Mouse (Mus musculus) right cerebral cortex, postnatal 10 days (tissue): Measurements from ENCODE around the gene Unc93a2.
"Not testable (repeated sequence)": the region's sequence is repeated elsewhere in the genome, so short reads cannot be mapped to it uniquely, and the experiment has no call there.

ENCODE experiments used
- DNase-seq, 2 experiments: peaks; one replicate each; pipeline ENCODE4 v3.0.0; 2021; ENCODE audit warnings: low spot score in 2 of 2

The Unc93a2 gene

DNA sequence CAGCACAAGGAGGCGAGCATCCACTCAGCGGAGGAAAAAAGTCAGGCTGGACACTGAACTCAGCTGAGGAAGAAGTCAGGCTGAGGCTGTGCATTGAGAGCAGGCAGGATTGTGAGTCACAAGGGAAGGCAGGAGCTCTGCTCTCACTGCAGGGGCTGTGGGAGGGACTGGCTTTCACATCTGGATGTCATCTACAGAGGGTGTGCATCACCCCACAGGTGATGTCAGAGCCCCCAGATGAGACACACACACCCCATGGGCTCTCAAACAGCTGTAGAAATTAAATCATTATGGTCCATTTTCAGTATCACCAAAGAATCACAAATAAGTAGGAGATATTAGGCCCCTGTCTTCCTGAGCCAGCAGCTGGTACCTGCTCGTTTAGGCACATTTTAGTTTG, at the start of gene Unc93a2:
TSS of gene Unc93a2 (minus strand) at position 101 of the 400 bp plus-strand sequence.
- DNase-seq = not testable (repeated sequence)

DNA sequence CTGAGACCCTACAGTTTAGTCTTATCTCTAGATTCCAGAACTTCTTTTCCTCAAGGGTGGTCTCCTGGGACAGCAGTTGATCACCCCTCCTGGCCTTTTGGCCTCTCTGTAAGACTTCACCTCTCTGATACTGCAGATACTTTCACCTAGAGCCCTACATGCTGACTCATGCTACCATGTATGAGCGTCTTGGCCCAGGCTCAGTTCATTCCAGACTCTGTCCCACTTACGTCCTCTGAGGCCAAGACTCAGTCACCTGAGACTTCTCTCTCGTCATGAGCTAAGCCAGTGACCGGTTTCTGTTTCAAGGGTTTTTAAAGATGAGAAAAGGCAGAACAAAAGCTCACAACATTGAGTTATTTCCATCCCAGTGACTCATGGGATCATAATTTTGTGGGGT, 48.9 kb upstream of the Unc93a2 start:
- not testable (repeated sequence) for DNase-seq

DNA sequence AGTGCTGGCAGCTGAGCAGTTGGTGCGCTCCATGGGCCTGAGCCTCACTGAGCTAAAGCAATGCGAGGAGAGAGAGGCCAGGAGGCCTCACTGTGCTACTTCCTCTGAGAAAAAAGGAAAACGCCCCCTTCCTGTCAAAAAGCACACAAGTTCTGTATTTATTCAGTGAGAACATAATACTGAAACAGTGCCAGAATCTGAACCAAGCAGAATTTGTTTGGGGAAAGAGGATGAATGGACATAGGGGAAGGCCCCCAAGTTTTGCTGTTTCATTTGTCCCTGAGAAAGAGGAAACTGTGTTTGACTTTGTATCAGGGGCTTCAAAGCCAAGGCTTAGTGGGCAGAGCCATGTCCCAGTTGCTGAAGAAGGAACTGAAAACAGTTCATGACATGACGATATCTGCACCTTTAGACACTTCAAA, 45.0 kb upstream of the Unc93a2 start:
- not testable (repeated sequence) for DNase-seq

DNA sequence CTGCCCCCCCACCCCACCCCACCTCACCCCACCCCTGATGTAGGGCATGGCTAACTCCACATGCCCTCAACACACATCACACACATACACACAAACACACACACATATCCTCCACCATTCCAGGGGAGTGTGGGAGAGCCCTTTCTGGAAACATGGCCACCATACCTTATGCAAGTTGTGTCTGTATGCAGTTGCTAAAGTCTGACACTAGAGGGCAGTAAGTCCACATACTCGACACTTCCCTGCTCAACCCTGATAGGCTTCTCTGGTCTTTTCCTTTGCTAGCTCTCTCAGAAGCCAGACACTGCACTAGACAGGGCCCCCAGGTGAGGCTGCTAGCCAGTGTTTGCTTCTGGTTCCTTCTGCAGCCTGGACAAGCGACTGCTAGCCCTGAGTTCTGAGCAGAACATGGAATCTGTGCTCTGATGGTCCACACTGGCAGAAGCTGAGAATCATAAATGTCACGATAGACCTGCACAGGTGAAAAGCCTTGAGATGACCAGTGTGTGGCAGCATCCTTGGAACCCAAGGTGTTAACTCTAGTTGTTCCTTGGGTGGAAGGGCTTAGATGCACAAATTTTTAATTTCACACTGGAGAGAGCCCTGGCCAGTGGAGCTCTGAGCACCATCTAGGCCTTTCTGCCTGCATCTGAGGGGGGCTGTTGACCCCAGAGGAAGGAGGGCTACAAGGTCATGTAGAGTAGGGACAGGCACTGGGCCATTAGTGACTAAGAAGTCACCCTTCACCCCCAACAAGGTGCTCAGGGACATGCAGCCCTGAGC, 35.1 kb upstream of the Unc93a2 start:
- DNase-seq = peak; percentile 30 to 35

DNA sequence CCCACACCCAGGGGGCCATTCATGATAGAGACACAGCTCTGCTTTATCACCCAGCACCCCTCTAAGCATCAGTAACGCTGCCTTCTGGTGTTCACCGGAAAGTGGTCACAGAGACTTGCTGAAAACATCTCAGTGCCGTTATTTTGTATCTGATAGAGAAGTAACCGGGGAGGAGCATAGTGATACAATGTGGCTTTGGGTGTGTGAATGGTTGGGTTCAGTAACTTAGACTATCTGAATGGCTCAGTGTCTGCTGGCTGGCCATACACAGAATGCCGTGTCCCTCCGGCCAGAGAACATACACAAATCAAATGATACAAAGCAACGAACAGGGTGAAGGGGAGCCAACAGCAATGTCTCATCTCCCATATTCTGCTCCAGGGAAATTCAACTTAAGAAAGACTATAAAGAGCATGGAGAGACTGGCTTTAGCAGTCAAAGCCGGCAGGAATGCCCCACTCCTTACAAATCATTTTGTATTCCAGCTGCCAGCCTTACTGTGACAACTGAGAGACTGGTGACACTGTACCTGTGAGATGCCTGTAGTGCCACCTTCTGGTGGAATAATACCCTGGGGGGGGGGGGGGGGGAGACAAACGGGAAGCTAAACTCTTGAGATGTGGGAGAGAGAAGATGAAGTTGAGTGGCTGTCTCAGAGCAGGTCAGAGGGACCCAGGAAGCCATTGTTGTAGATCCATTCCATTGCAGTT, 29.5 kb upstream of the Unc93a2 start:
- DNase-seq = not testable (repeated sequence)

DNA sequence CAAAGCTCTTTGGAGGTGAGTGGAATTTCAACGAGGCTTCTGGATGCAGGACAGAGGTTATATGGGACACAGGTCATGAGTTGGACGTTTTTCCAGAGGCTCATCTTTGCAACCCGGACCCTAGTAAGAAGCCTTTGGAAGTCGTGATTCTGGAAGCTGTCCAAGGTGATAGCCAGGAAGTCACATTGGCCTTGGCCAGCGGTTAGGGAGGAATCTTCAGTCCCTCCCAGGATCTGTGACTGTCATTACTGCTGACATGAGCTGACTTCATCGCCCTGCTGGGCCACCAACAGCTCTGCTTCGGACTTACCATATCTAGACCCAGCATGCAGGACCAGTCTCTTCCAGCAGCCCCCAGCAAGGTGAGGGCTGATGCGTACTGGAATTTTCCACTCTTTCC, 28.1 kb upstream of the Unc93a2 start:
- DNase-seq = not testable (repeated sequence)

DNA sequence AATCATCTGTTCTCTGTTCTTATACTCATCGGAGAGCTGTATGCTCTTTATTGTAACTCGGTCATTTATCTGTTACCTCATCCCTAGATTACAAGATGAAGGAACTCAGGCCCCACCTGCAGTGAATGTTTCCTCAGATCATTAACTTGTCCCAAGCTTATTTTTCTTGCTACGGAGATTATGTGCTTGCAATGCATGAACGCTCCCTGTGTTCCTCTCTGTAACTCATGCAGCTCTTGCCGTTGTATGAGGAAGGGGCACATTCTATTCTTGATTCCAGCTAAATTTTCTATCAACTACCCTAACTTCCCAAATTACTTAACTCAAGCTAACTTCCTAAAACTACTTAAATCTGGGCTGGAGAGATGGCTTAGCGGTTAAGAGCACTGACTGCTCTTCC, 14.5 kb upstream of the Unc93a2 start:
- DNase-seq = not testable (repeated sequence)

DNA sequence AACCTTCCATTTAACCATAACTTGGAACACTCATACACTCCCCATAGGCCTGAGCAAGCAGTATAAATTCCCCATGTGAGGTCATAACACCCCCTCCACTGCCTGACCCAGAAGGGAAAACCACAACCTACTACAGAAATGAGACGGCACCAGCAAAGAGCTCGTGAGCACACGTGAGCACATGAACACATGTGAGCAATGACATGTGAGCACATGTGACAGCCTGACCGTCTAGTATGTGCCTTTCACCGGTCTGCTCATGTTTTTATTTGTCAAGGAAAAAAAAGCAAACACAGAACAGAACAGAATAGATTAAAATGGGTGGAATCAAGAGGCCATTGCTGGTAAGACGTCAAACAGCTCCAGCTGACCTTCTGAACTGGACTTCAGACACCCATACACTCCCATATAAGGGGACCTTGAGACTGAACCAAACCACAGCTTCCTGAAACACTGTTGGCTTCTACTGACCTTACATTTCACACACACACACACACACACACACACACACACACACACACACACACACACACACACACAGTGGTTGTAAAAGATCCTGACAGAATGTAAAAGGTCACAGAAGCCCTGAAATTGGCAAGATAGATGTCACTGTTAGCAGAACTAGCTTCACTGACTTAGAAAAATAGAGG, 13.1 kb upstream of the Unc93a2 start:
- DNase-seq = not testable (repeated sequence)

DNA sequence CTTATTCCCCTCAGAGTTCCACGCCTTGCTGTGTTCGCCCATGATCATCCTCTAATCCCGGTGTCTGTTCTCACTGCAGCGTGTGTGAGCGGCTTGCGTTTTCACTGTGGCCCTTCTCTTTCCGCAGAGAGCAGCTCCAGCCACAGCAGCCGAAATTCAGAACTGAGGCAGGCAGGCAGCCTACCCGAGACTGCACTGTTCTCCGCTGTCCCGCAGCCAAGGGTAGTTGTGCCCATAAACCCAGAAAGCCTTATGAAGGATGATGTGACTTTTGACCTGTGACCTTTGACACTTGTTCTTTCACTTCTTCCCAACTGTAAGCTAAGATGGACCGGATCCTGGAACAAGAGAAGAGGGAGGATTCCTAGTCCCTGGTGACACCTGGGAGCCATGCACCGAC, 11.8 kb upstream of the Unc93a2 start:
- DNase-seq = not testable (repeated sequence)

DNA sequence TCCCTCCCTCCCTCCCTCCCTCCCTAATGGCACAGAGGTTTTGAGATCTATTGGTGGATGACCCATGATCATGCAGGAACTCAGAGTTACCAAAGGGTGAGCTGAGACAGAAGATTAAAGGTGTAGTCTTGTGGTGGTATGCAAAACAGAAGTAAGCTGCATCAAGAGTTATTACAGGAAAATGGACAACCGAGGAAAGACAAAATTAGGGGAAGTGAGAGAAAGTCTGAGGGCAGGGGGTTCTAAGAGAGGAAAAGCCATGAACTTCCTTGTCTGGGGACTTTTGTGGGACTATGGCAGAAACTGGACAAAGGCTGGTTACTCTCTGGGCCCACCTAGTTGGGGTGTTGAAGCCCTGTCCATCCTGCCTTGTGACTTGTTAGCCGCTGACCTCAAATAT, 11.0 kb upstream of the Unc93a2 start:
- not testable (repeated sequence) for DNase-seq

DNA sequence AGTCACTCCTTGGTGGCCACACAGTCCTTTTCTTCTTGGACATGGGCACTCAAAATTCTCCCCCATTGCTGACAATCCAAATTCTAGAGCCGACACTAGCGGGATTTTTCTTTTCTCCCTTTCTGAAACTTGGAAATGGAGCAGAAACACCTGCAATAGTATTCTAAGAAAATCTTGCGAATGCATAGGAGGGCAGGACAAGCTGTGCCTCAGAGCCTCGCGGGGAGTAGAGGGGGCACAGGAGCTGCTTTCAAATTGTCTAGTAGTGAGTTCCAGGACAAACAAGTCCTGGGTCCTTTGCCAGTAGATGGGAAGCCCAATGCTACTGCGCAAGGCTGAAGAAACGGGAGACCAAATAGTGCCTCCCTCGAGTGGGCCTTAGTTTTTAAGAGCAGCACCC, 10.4 kb upstream of the Unc93a2 start:
- DNase-seq = not testable (repeated sequence)

DNA sequence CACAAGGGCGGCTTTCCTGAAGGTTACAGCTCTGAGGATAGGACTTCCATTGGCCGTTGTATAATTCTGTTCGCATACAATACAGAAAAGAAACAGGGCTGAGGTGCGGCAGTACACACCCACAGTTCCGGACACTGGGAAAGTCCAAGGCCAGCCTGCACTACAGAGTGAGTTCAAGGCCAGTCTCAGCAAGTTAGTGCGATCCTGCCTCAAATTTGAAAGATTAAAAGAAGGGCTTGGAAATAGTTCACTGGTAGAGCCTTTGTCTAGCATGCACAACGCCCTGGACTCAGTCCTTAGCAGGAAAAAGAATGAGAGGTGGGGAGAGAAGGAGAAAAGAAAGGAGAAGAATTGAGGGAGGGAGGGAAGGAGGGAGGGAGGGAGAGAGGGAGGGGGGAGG, 9.9 kb upstream of the Unc93a2 start:
- not testable (repeated sequence) for DNase-seq

DNA sequence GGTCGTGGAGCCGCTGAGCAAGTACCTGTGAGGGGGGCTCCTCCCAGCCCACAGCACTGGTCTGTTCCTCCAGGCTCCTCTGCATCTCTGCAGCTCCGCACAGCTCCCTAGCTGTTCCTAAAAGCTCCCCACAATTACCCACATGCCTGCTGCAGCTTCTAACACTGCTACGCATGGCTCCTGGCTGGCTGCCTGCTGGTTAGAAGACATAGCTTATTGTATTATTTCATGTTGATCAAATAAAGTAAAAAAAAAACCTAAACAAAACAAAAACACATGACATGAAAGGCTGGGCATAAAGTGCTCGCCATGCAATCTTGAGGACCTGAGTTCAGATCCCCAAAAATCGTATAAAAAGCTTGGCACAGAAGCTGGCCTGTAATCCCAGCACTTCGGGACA, 4.6 kb upstream of the Unc93a2 start:
- DNase-seq = peak; percentile 43 to 48

DNA sequence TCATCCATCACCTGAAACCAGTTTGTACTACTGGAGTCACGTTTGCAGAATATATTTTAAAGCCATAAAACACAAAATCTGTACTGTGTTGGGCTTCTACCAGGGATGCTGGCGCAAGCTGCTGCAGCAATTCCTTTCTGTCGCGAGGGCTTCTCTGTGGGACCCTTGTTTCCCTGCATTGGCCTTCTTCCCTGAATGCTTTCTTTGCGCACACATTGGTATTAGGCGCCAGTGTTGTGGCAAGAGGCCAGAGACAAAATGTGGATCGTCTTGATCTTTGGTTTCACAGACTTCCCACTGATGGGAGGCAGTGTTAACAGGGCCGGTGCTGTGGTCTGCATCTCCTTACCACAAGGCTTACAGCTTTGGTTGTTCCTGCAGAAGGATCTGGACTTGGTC, 3.7 kb upstream of the Unc93a2 start:
- peak; percentile 38 for DNase-seq

DNA sequence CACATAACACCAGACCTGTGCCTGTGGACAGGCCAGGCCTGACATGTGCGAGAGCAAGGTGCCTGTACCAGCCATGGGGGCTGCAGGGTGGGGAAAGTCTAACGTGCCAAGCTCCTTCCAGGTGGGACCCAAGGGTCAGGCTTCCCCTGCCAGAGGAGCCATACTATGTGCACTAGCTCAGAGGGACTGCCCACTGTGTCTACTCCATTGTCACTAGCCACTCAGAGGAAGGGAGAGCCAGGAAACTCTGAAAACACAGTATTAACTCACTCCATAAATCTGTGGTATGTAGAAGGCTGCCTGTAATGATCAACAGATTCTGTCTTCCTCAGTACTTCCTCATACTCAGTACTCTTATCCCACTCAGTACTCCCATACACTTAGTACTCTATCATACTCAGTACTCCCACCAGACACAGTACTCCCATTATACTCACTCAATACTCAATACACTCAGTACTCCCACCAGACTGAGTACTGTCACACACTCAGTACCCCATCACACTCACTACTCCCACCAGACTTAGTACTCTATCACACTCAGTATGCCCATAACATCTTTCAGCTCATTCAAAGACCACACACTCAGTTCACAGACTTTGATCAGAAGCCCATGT, 3.2 kb upstream of the Unc93a2 start:
- DNase-seq = not testable (repeated sequence)

DNA sequence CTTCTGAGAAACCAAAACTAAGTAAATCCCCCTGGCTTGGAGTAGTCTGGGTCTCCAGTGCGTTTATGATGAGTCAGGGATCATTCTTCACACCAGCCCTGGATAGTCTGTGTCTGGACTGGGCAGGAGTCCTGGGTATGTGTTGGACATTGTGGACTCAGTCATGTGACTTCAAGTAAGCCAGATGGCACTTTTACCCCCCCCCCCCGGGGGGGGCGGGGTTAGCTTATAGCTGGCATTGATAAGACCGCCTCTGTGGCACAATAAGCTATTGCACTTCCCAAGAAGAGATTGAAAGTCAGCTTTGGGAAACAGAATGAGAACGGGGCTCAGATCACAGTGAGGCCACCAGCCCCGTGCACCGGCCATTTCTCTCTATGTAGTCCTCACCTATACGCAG, 752 bp upstream of the Unc93a2 start:
- not testable (repeated sequence) for DNase-seq

DNA sequence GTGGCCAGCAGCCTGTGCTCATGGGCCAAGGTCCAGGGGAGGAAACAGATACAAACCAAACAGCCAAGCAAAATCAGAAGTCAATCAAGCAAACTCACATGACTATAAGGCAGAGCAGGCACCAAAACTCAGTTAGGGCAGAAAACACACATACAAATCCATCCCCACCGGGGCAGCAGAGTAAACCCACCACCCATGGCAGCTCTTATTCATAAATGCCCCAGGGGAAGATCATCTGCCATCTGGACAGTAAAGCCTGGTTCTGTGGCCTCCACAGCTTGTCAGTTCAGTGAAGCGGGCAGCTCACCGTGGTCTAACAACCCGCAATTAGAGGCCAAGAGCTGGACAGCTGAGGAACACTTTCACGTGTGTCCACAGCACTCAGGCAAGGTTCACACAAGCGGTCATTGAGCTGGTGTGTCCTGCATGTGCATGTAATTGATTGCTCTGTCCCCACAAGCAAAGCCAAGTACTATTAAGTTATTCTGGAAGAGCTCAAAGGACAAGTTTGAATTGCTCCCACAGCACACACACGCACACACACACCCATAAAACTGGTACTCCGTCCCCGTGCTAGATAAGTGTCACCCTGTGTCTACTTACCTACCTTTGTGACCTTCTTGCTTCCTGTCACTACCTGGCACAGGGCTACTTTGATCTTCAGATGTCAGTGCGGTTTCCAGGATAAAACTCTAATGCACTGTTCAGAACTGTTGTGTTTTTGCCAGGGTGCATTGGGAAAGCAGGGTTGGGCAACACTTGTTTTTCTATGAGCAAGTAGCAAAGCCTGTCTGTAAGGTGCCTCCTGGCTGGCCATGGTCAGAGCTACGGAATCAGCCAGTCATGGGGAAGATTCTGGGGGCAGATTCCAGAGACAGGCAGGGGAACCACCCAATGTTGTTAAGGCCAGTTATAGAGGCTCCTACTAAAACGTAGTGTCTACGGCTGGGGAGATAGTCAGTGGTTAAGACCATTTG, 1.8 kb downstream of the Unc93a2 start:
- DNase-seq = not testable (repeated sequence)

DNA sequence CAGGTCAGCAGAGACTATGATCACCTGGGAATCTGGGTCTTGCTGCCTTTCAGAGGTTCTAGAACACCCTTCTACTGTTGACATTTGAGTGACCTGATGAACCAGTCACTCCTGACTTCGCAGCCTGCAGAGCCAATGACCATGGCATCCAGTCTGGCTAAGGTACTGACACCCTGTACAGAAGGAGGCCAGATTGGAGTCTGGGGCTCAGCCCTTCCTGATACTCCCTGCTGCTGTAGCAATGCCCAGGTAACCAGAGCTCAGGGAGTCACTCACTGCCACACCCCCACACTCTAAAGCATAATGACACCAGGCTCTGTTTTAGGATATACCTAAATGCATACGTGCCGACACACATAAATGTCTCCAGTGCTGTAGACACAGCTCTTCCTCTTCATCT, 2.6 kb downstream of the Unc93a2 start:
- not testable (repeated sequence) for DNase-seq

DNA sequence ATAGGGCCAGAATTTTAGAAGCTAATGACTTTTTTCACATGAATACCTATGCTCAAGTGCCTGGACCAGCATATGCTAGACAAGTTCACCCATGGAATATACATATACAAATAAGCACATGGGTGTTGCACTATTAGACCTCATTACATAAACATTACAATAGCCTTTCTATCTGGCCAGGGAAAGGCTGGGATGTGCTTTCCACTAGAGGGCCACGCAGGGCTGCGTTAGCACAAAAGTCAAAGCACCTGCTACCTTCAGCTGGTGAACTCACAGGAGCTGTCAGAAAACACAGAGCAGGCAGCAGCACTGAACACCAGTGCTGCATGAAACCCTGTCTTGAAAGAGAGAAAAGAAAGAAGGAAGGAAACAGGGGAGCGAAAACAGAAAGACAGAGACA, 7.4 kb downstream of the Unc93a2 start:
- DNase-seq = not testable (repeated sequence)

DNA sequence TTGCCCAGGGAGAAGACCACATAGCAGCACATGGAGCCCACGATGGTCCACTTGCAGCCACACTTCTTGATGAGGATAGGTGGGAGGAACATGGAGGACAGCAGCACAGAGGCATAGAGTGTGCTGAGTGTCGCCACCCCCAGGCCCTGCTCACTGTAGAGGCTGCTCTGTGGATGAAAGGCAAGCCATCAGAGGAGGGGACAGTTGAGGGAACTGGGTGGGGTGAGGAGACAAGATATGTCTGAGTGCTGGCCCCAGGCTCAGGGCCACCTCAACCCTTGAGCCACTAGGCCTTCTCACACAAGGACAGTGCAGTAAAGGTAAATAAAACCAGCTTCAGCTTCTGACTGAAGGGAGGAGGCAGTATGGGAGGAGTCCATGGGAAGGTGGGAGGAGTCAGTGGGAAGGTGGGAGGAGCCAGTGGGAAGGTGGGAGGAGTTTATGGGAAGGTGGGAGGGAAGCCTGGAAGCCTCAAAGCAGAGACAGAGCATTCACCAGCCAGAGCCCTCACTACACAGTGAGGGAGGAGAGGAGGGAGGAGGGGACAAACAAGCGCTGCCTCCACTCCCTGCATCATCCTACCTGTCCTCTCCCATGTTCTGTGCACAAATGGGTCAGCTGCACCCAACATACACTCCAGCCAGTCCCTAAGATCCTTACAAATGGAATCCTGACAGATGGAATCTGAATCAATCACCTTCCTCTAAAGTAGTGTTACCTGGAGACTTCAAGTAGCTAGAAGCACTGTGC, 8.1 kb downstream of the Unc93a2 start:
- DNase-seq = not testable (repeated sequence)
